Mouse (Mus musculus) heart, adult 2 months (tissue): ENCODE data around the gene Entpd5.

Experiments used
- CTCF ChIP-seq: fragments of 200-600 bp; IDR thresholded peaks from 2 replicates; pipeline ENCODE4 v1.8.1; 2022; ENCODE audit warnings: antibody characterized with exemption, mild to moderate bottlenecking, moderate library complexity
- EP300 ChIP-seq: fragments of 200-500 bp; IDR thresholded peaks from 2 replicates; pipeline ENCODE4 v1.6.1; 2011; ENCODE audit warnings: low read depth, low read length, control low read depth; ENCODE audit not compliant: insufficient read depth
- POLR2A ChIP-seq: fragments of 200-500 bp; IDR thresholded peaks from 2 replicates; pipeline ENCODE4 v1.6.1; 2011; ENCODE audit warnings: mild to moderate bottlenecking, low read depth, low read length, control low read depth; ENCODE audit not compliant: insufficient read depth

- TF ChIP-seq CTCF: no peak
- TF ChIP-seq POLR2A: no peak
- no peak for TF ChIP-seq EP300
Measured at GRCm38 (mm10) chr12:84373831-84374481, 34.9 kb downstream of the Entpd5 start.
